Mouse (Mus musculus) heart, postnatal 0 days (tissue): ENCODE data around the gene Slc9a2.

Source experiments
- CTCF ChIP-seq: IDR thresholded peaks from 2 replicates; pipeline ENCODE4 v1.5.1; 2016; ENCODE audit warnings: antibody characterized with exemption, control low read depth, low read depth
- EP300 ChIP-seq: IDR thresholded peaks from 2 replicates; pipeline ENCODE4 v1.6.1; 2016; ENCODE audit warnings: antibody characterized with exemption, low read depth

- TF ChIP-seq CTCF (no peak), EP300 (no peak)
Observed at GRCm38 (mm10) chr1:40771196-40771970, 91.0 kb downstream of the Slc9a2 start.
